Mouse (Mus musculus) small intestine, adult 2 months (tissue): ENCODE data around the gene Atg5.

ENCODE experiments used
- CTCF ChIP-seq: fragments of 200-500 bp; IDR thresholded peaks from 2 replicates; pipeline ENCODE4 v1.5.1; 2012; ENCODE audit warnings: low read depth, mild to moderate bottlenecking, control low read depth, inconsistent platforms, low read length, moderate library complexity, mixed read lengths; ENCODE audit not compliant: insufficient replicate concordance, insufficient read length; ENCODE audit errors: extremely low read depth
- POLR2A ChIP-seq: fragments of 200-500 bp; IDR thresholded peaks from 2 replicates; pipeline ENCODE4 v1.6.1; 2012; ENCODE audit warnings: low read depth, mild to moderate bottlenecking, control low read depth, inconsistent platforms, low read length, moderate library complexity

- TF ChIP-seq CTCF (no peak), POLR2A (no peak)
Measured at GRCm38 (mm10) chr10:44385227-44385626, 117.1 kb downstream of the Atg5 start.
